Mouse (Mus musculus): ENCODE measurements around the gene Cd55b.
"Not testable (repeated sequence)": the region's sequence is repeated elsewhere in the genome, so short reads cannot be mapped to it uniquely, and the experiment has no call there.

The Cd55b gene

GRCm38 (mm10) chr1:130422664-130423111 lies at the start of gene Cd55b:
Cd55b (minus strand) TSS chr1:130423009.
- no peak for DNase-seq (ENCODE audit: low read depth, low spot score)

DNA sequence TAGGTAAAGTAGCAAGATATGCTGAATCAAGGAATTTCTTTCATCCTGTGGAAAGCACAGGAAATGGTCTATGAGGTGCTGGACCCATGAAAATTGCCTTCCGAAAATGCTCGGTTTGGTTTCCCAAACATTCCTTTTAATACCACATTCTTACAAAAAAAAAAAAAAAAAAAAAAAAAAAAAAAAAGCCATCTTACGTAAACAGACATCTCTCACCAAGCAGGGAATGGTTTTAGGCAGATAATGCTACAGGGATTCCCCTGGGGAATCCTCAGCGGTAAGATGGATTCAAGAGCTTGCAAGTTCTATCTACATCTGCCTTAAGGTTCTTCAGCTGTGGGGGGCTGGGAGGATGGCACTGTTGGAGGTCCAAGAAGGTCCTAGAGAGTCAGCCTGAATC lies 47.3 kb upstream of the Cd55b start:
- no peak for DNase-seq (ENCODE audit: low read depth, low spot score)

DNA sequence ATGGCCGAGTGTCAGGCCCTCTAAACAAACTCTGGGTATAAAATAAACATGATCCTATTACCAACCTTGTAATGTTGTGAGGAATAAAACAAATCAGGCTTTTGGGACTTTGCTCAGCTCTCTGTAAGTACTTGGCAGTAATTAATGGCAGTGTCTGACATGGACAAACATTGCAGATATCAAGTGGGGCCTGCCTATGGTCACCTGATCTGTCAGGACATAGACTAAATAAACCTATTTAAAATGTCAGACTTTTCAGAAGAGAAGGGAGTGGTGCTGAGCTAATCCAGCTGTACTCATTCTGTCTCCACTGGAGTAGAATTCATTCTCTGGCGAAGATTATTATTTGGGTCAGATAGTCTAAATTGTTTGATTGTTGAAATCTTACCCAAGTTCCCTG lies 44.6 kb upstream of the Cd55b start:
- no peak for DNase-seq (ENCODE audit: low read depth, low spot score)

DNA sequence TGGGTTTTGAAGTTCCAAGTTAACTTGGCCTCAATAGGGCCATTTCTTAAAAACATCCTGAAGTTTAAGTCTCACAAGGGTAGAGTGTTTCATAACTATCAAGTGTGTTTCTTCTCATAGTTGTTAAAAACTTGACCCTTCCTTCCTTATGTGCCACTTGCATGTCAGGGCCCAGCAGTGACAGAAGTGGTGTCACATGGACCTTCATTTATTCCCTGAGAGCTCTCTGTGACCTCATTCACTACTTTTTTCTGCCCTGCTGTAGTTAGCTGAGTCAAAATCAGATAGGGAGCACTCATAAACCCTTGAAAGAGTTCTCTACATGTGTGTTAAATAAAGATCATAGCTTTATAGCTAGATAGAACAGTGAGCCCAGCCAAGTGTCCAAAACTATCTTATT lies 41.4 kb upstream of the Cd55b start:
- no peak for DNase-seq (ENCODE audit: low read depth, low spot score)

- DNase-seq (ENCODE audit: low read depth, low spot score), result no peak
These were observed 40.1 kb upstream of the Cd55b start for GRCm38 (mm10) chr1:130462867-130463266.

DNA sequence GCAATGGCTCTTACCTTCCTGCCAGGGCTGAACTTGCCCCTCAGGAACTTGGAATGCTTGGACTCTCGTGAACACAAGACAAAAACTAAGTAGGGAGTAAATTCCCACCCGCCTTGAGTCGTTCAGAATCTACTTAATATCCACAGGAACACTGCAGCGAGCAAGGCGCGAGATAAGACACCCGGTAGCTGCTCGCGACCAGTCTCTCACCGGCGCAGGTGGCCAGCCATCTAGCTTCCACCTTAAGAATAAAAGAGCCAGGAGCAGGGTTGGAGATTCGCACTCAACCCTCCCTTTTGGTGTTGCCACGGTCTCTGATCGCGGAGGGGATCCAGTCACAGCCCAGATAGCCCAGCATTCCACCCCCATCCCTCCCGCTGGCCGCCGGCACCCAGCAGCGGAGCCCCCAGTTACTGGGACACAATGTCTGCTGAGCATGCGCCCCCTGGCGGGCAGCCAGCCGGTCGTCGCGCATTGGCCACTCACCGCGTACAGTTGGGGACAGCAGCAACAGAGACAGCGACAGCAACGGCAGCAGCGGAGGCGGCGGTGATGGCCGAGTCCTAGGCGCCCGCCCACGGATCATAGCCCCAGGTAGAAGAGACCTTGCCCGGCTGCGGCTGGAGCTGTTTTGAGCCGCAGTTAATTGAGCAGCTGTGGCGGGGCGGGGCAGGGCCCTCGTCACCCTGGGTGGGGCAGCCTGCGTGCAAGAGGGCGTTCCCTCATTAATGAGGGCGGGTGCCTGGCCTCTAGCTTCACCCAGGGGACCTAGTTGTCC lies 39.5 kb upstream of the Cd55b start, which contains the start of gene Cd55:
Gene Cd55 (minus strand): TSS at position 661 of the 778 bp plus-strand sequence.
- peak; percentile 95 for DNase-seq (ENCODE audit: low read depth, low spot score)

DNA sequence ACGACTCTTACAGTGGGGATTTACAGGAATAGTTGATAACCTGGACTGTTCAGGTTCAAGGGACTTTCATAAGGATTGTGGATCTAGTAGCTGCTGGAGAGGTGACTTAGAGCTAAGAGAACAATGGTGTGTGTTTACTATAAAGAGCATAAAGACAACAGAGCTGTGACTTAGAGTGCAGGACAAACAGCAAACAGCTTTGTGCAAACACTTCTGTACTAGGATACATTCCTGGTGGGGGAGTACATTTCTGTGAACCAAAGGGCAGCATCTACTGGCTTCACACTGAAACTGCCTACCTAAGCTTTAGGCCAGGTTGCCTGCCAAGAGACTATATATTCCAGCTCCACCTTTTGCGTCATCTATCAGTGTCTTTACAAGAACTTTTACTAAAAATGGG lies 32.3 kb upstream of the Cd55b start:
- no peak for DNase-seq (ENCODE audit: low read depth, low spot score)

GRCm38 (mm10) chr1:130442930-130443329 lies 20.1 kb upstream of the Cd55b start:
- not testable (repeated sequence) for DNase-seq (ENCODE audit: low read depth, low spot score)

DNA sequence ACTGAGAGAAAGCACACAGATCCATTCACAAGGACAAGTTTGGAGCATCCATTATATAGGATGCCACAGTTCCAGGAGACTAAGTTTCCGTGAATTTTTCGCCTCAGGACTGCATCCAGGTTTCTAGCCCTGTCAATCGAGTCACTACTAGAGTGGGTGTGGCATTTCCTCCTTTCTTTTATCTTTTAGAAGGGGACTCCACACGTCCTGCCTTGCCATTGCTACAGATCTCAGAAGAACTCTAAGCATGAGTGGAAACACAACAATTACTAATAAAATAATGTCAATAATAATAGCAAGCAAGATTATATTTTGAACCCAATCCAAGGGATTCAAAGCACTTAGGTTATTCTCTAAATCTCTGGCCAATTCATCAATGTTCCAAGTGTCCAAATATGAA lies 8.1 kb upstream of the Cd55b start:
- DNase-seq (ENCODE audit: low read depth, low spot score), result no peak

DNA sequence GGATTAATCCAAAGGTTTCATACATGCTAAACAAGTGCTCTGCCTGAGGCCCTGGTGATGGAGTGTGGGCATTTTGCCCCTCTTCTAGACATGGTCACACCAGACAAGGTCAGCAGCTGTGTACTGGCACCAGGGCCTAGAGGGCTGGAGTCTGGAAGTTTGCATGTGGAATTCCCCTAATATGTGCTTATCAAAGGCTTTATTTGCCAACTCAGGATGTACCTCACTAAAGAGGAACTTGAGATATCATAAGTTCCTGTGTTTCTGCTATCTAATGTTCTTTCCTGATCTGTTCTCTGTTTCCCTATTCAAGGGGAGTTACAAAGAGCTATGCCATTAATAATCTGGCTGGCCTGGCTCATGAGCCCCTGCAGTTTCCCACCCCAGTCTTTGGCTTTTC lies 5.9 kb upstream of the Cd55b start:
- DNase-seq (ENCODE audit: low read depth, low spot score), result peak; percentile 10

- not testable (repeated sequence) for DNase-seq (ENCODE audit: low read depth, low spot score)
These were observed 4.5 kb upstream of the Cd55b start for GRCm38 (mm10) chr1:130427175-130427853.

DNA sequence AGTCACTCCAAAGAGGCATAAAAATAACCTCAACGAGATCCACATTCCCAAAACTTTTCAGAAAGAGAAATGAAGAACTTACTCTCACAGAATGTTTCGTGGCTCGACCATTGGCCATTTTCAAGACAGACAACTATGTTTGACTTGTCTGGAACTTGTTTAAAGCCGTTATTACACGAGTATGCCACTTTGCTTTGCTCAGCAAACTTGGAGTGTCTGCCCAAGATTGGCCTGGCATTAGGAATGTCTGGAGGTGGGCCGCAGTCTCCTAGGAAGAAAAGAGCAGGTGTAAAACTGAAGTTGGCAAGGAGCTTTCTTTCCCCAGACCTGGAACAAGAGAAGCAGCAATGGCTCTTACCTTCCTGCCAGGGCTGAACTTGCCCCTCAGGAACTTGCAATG lies 776 bp downstream of the Cd55b start:
- not testable (repeated sequence) for DNase-seq (ENCODE audit: low read depth, low spot score)

GRCm38 (mm10) chr1:130397109-130397508 lies 25.7 kb downstream of the Cd55b start:
- DNase-seq (ENCODE audit: low read depth, low spot score), result not testable (repeated sequence)

DNA sequence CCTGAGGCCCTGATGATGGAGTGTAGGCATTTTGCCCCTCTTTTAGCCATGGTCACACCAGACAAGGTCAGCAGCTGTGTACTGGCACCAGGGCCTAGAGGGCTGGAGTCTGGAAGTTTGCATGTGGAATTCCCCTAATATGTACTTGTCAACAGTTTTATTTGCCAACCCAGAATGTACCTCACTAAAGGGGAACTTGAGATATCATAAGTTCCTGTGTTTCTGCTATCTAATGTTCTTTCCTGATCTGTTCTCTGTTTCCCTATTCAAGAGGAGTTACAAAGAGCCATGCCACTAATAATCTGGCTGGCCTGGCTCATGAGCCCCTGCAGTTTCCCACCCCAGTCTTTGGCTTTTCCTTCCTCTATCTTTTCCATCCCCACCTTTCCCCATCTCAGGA lies 35.5 kb downstream of the Cd55b start:
- DNase-seq (ENCODE audit: low read depth, low spot score), result peak; percentile 17

DNA sequence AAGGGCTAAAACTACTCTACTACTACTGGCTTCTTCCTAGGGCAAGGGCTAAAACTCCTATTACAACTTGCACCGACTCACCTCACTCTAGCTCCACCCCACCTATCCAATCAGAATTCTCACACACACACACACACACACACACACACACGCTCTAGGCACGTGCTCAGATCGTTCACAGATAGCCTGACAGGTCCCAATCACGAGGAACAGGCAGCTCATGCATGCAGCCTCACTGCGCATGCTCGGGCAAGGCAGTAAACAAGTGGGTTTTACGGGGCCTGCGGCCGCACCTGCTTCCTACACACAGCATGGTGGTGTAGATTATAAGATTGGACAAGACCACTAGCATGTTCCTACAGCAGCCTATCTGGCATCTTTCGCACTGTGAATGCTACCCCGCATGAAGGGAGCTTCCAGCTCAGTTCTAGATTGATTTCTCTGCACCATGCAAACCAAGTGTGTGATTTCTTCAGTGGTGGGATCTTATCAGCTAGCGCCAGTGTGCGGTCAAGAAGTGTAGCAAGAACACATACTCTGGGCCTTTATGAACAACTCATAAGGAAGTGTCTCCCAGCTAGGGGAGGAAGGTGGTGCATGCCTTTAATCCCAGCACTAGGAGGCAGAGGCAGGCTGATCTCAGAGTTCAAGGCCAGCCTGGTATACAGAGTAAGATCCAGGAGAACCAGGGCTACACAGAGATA lies 44.9 kb downstream of the Cd55b start:
- DNase-seq (ENCODE audit: low read depth, low spot score), result no peak

- DNase-seq (ENCODE audit: low read depth, low spot score), result no peak
These were observed 48.5 kb downstream of the Cd55b start for GRCm38 (mm10) chr1:130374173-130374785.

GRCm38 (mm10) chr1:130373398-130374083 lies 49.3 kb downstream of the Cd55b start:
- DNase-seq (ENCODE audit: low read depth, low spot score), result no peak

GRCm38 (mm10) chr1:130371895-130372528 lies 50.8 kb downstream of the Cd55b start:
- DNase-seq (ENCODE audit: low read depth, low spot score), result peak; percentile 53

- DNase-seq (ENCODE audit: low read depth, low spot score), result no peak
These were observed 51.5 kb downstream of the Cd55b start for GRCm38 (mm10) chr1:130371291-130371690.

- DNase-seq (ENCODE audit: low read depth, low spot score), result peak; percentile 41
These were observed 72.7 kb downstream of the Cd55b start for GRCm38 (mm10) chr1:130350077-130350635.
